Mouse (Mus musculus): ENCODE results near the gene Gm10058. TPM values are rescaled to one million over a fixed set of nuclear protein-coding genes. Genes with fewer than 3 reads are reported as not detected.
"Not testable (repeated sequence)": the region's sequence is repeated elsewhere in the genome, so short reads cannot be mapped to it uniquely, and the experiment has no call there.

Gene Gm10058
- polyA plus RNA-seq (2015; fragmentation: Nextera tagmentation; extraction: Ambion mirVana): not detected in 2 replicates

GRCm38 (mm10) chrX:27946785-27947184, at the start of gene Gm10058:
Gene Gm10058, minus strand, starts transcription at chrX:27946885.
- not testable (repeated sequence) for H3K4me3 ChIP-seq (ENCODE audit: low read depth, low read length); H3K4me2 ChIP-seq (replicated peaks; ENCODE audit: low read depth); H3K9me3 ChIP-seq (ENCODE audit: control insufficient read depth); H3K9ac ChIP-seq (ENCODE audit: low read depth, low read length); H3K4me1 ChIP-seq (replicated peaks; ENCODE audit: control insufficient read depth, insufficient read depth, low read length); H3K27me3 ChIP-seq (replicated peaks; ENCODE audit: control insufficient read depth, insufficient read depth, low read length); H3K36me3 ChIP-seq (ENCODE audit: control insufficient read depth, insufficient read depth); H3K27ac ChIP-seq (ENCODE audit: low read depth, low read length); ATAC-seq
- no CpG with 5 or more reads among the region's 5 CpGs for WGBS
